Mouse (Mus musculus) spleen, postnatal 4 days (tissue): ENCODE measurements at regions not wholly inside any gene's neighbourhood (a gene's known extent, or its start where the extent isn't known, plus 50 kb on each side); places are given as distances from the start of the nearest gene placed in this dataset.

Experiments used
- DNase-seq, 2 experiments: peaks; one replicate each; pipeline ENCODE4 v3.0.0; 2022; ENCODE audit warnings: low spot score in 2 of 2

DNA sequence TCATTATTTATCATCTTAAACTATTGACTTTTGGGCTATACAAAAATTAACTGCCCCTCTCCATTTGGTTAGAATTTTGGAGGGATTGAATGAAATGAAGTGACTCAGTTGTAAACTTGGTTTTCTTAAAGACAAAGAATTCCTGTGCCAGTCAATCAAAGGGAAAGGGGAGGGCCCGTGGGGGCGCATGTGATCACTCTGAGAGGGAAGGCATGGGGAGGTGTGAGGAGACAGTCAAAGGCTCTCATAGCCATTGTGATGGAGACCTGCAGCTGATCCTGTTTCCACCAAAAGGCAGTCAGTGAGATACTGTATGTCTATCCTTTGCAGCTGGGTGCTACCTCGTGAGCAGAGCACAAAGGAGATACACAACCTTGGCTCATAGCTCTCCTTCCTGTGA, 156.6 kb upstream of the Slc24a2 start:
- DNase-seq = no peak

DNA sequence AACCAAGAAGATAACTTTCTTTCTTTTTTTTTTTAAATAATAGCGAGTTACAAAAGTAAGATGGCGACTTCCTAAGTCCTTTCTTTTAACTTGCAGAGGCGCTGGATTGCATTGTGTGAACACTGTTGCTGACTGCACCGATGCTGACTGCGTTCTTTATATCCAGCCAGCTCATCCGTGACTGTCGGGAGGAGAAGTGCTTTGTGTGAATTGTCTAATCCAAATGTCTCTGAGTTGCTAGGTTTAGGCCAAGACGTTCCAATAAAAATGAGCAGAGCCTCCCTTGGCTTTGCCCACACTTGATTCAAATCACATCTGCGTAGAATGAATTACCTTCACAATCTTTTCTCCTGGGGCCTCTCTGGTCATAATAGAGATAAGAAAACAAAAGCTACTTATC, 156.0 kb upstream of the Slc24a2 start:
- no peak for DNase-seq

DNA sequence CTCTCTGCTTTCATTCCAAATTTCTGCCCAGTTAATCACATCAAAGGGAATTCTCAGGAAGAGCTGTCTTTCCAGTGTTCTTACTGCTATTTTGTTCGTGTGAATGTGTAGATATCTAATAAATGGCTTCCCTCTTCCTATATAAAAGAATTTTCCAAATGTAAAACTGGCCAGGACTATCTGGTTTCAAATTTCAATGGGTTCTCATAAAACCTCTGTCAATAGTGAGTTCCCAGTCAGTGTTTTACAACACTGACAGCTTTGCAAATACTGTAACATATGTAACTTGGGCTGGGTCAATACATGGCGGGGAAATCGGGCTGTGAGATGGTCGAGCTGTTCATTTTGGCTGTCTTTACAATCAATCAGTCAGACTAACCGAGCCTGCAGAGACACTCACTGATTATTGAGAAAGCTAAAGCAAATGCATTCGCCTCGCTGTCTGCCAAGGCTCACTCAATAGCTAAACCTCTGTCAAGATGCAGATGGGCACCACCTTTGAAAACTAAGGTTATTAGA, 155.0 kb upstream of the Slc24a2 start:
- DNase-seq = no peak

DNA sequence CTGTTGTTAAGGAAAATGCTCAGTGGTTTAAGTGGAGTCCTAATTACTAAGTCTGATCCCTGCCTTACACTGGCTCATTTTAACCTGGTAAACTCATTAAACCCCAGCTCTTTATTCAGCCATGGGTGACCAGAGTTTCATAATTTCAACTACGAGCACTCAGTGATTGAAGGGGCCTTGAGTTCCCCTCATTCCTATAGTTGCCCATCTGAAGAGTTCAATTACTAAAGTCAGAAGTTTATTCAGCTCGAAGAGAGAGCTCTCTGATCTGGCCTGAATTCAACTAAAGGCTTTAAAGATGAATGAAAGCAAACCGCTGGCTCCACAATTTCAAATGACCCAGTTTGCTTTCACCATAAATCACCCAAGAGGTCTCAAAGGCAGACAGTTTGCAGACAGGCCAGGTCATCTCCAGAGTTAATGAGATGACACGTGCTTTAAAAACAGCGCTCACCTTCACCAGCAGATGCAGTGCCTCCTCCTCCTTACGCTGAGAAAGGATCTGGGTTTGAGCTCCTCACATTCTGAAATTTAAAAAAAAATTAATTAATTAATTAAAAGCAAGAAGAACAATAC, 154.3 kb upstream of the Slc24a2 start:
- no peak for DNase-seq

DNA sequence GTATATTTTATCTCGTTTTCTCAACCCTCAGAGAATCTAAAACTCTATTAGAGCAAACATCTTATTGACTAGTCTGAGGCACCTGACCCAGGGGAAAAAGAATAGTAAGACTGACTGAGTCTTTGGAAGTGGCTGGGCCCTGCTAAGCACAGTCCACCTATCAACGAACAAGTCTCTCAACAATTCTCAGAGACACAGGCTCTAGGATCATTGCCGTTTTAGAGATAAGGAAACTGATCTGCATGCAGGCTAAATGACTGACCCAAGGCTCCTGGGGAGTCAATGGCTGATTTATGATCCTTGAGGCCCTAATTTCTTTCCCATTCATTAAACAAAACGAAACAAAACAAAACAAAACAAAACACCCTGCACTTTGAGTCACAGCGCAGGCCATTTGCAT, 150.4 kb upstream of the Slc24a2 start:
- DNase-seq = no peak

DNA sequence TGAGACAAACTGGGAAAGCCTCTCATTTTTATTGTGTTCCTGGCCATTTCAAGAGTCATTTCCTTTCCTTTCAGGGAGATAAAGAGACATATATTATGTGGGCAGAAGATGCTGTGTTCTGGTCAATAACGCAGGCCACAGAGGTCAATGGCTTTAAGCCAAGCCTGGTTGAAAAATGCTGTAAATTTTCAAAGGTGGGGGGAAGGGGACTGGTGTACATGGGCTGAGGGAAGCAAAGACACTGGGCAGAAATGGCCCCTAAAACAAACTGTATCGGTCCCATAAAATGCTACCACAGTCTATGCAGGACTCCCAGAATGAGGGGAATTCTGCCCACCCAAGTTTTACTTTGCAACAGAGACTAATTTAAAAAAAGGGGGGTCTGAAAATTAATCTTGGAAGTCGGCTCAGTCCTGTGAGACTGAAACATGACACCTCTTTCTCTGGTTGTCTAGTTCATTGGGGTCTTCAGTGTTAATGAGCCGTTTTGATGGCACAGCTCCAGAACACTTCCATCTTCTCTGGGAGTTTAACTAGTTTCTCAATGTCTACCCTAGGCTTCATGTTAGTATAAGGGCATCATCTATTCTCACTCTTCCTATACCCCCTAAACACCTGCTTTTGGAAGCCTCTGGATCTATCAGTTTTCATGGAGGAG, 149.4 kb upstream of the Slc24a2 start:
- no peak for DNase-seq

DNA sequence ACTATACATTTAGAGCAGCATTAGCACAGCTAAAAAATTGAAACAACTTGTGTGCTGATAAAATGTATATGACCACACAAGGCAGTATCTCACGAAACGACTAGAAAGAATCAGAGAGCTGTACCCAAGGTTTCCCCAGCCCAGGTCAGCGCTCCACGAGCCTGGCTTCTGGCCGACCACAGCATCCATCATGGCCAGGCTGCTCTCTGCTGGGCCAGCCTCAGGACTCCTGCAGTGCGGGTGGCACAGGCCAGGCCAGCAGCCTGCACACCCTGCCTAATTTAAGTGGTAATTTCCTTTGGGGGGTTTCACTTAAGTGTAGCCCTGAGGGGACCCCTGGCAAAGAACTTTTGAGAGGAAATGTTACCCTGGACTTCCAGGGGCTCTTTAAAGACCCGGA, 141.7 kb upstream of the Slc24a2 start:
- no peak for DNase-seq

DNA sequence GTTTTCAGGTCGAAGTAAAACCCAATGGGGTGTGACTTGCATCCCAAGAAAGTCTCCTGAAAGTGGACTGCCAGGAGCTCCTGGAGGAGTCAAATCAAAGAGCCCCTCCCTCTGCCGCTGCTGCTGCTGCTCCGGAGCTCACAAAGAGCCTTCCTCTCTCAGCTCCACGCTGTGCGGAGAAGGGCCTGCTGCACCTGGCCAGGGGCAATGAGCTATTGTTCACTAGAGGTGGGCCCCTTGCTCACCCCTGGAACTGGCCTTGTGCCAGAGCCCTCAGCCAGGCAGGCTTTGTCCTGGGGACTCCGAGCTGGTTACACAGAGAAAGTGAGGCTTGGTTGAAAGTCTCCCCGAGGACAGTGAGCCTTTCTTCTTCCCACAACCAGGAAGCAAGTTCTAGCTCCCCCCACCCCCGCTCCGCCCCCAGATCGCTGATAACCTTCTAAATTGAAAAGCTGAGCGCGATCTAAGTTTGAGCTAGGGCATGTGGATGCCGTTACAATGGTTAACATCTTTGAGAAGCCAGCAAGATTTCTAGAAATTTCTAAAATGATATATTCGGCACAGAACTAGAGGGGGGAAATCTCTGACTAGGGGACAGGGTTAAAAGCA, 139.5 kb upstream of the Slc24a2 start:
- no peak for DNase-seq

DNA sequence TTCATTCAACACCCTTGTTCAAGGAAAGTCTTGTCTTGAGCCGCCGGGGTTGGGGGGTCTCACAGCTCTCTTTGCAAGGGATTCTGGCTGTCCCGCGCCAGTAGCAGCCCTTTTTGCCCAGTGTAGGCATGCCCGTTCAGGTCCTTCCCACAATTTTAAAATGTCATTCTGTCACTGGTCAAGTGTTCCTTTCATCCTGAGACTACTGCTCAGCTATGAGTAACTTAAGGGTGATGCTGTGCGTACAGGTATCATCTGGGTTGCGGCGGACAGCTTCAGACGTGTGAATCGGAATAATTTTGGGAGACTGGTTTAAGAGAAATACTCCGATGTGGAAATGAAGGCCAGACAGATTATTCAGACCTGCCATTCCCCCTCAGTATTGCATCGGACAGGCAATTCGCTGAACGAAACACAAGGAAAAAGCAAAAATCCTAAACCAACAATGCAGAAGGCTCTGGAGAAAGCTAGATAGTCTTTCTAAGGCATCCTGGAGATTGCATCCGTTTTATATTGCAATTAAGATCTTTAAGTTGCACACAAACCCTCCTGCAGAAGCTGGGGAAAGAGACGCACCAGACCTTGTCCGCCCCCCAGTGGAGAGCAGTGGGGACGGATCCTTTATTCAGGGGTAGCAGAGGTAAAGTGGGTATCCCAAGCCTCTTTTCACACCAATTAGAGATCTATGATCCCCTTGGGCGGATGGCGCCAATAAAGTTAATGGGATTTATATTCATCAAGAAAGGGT, 138.3 kb upstream of the Slc24a2 start:
- DNase-seq = peak in 1 of 2 experiments; percentile 20

DNA sequence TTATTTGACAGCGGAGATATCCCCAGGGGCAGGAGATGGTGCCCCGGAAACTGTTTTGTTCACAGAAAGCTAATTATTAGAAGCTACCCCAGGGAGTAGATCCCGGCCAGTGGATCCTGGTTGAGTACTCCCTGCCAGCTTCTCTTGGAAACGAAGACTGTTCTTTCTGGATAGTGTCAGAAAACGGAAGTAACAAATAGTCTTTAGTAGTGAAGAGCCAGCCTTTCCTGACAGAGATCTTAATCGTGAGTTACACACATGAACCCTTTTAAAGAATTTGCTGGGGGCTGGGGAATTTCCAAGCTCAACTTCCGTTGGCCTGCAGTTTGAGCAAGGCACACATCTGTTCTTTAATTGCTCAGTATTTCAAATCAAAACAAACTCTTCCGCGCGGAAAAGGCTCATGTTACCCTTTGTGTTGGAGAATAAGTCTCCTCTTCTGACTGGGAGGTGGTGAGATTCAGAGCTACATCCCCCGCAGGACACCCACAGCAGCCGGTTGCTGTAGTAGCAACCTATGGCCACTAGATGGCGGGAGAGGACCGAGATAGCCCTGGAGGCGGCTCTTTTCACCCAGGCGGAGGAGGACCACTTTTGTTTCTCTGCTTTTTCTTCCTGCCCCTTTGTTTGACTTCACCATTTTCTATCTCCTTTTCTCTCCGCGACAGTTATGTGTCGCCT, 137.6 kb upstream of the Slc24a2 start:
- peak; percentile 65 to 88 for DNase-seq

DNA sequence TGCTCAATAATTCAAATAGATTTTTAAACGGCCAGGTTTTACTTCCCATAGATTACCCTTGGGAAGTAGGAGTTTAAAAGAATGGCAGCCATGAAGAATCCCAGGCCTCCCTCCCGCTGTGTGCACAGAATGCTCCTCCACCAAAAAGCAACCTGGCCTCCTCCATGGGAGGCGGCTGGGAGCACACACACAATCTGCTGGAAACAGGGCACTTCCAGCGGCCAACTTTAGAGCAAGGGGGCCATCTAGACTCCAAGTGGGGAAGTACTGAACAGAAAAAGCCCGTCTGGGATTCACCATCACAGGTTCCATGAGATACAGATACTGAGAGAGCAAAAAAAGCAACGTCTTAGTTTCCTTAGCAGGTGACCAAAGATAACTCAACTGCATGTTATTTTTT, 131.9 kb upstream of the Slc24a2 start:
- DNase-seq = no peak

DNA sequence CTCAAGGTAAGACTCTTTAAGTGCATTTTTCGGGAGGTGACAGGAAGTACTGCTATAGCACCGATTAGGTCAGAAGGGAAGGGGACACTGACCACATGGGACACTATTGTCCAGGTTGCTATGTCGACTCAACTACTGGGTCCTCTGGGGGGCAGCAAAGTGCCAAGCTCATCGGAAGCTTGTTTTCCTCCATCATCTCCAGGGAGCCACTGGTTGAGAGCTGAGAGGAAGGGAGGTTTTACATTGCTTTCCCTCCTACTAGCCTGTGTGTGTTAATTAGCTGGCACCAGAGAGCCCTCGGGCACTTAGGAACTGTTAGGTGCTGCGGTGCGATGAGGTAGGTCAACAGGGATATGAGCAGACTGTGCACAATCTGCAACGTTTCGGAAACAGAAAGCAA, 129.2 kb upstream of the Slc24a2 start:
- no peak for DNase-seq

DNA sequence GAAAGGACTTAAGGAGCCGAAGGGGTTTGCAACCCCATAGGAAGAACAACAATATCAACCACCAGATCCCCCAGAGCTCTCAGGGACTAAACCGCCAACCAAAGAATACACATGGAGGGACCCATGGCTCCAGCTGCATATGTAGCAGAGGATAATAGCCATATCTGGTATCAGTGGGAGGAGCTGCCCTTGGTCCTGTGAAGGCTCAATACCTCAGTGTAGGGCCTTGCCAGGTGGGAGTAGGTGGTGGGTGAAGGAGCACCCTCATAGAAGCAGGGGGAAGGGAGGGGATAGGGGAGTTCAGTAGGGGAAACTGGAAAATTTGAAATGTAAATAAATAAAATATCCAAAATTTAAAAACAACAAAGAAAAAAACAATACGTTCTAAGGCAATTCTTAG, 128.7 kb upstream of the Slc24a2 start:
- DNase-seq = no peak

DNA sequence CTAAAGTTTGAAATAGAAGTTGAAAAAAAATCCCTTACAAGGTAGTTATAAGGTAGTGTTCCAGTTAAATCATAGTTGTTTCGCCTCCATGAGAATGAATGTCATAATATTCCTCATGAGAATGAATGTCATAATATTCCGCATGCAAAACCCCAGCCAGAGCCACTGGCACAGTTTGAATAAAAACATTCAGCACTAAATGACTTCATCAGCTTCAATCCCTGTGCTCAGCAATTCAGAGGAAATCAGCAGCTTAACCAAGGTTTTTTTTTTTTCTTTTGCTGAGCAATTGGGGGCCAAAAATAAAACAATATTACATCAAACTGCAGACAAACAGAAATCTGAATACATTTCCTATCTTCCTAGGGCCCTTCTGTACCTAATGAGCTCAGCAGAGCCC, 102.7 kb upstream of the Slc24a2 start:
- no peak for DNase-seq

DNA sequence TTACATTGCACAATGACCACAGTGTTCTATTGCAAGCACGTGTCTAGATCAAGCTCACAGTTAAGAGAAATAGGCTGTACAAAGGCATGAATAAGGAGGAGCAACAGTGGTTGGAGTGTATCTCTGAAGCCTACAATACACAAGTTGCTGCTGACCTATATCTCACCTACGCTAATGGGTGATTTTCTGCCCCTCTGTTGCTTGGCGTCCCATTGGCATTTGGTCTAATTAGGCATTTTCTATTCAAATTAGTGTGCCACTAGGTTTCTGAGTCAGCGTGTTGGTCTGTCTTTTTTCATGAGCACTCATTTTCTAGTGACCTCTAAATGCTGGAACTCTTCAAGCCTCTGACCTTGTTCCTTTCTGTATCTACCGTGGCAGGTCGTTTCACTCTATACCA, 98.9 kb upstream of the Slc24a2 start:
- DNase-seq = no peak

DNA sequence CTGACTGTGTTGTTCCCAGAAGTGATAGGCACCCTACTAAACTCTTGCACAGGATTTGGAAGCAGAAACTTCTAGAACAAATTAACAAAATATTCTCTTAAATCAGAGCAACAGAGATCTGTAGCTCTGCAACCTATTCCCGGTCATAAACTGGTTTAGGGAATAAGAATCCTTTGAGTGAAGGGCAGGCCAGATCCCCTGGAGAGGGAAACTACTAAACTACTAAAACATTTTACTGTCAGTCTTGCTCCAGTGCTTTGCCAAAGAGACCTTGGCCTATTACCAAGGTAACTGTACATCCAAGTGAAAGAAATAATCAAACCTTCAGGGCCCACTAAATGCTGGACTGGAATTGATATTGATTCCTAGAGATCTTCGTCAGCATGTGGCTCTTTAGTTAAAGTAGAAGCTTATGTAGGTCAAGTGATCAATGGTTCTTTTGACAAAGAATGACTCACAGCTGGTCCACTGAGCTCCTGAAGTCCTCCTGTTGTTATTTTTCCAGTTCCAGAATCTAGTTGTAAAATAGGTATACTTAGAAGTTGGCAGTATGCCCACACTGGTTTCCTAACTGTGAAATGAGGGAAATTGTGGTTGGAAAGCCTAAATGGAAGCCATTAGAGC, 91.6 kb upstream of the Slc24a2 start:
- DNase-seq = no peak

DNA sequence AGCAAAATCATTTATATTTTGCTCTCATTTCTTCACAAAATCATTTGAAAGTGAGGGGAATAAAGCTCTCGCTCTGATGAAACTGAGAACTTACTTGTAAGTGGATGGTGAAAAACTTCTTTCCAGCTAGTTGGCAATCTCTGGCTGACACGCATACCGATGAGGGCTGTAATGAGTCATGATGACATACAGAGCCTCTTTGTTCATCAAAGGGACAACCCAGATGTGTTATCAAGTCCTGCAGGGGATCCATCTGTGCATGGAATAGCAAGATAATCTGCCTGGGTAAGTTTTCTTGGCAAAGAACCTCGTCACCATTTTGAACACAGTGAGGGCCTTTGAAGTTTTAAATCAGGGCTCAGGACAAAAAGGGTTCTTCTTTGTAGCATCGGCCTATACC, 67.9 kb upstream of the Slc24a2 start:
- no peak for DNase-seq

DNA sequence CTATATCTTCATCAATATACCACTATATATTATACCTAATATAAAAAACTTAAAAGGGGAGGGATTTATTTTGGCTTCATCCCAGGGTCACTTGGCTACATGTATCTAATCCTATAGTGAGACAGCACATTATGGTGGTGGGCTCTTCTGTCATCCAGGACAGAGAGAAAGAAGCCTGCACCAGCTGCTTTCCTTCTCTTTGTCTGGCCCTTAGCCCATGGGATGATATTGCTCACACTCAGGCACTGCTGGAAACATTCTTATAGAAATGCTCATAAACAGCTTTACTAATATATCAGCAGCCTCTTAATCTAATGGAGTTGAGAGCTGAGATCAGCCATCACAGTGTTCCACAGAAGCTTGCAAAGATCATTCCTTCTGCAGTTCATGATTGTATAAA, 64.3 kb upstream of the Slc24a2 start:
- no peak for DNase-seq
